Mouse (Mus musculus) liver, postnatal 0 days (tissue): Measurements from ENCODE around the gene Tfrc. TPM values are rescaled to one million over a fixed set of nuclear protein-coding genes. Genes with fewer than 3 reads are reported as not detected.

Experiments used
- ATAC-seq: fragments of 200-750 bp; cut with Nextera tagmentation; 2 replicates; pipeline ENCODE4 v1.8.0; 2017; ENCODE audit warnings: mild to moderate bottlenecking, moderate library complexity
- DNase-seq: peaks from one replicate; pipeline ENCODE4 v3.0.0-alpha.2; 2016
- H3K27ac ChIP-seq: fragments of 300-500 bp; sonication (generic); 2 replicates; pipeline ENCODE4 v1.5.1; 2014; ENCODE audit warnings: antibody characterized with exemption, moderate library complexity, mild to moderate bottlenecking, low read depth
- H3K27me3 ChIP-seq: fragments of 300-500 bp; sonication (generic); 2 replicates; pipeline ENCODE4 v1.6.1; 2014; ENCODE audit warnings: low read length, control low read depth, mixed read lengths; ENCODE audit not compliant: insufficient read depth
- H3K36me3 ChIP-seq: fragments of 300-500 bp; sonication (generic); replicated peaks from 2 replicates; pipeline ENCODE4 v1.6.1; 2014; ENCODE audit warnings: mild to moderate bottlenecking, control low read depth, low read length, moderate library complexity, mixed read lengths; ENCODE audit not compliant: insufficient read depth
- H3K4me1 ChIP-seq: fragments of 300-500 bp; sonication (generic); 2 replicates; pipeline ENCODE4 v1.6.1; 2014; ENCODE audit warnings: antibody characterized with exemption, mild to moderate bottlenecking, control low read depth; ENCODE audit not compliant: insufficient read depth
- H3K4me2 ChIP-seq: fragments of 300-500 bp; sonication (generic); 2 replicates; pipeline ENCODE4 v1.6.1; 2014; ENCODE audit warnings: low read depth, mild to moderate bottlenecking, low read length, moderate library complexity, mixed read lengths
- H3K4me3 ChIP-seq: fragments of 300-500 bp; sonication (generic); 2 replicates; pipeline ENCODE4 v1.5.1; 2014; ENCODE audit warnings: low read depth, low read length
- H3K9ac ChIP-seq: fragments of 300-500 bp; sonication (generic); replicated peaks from 2 replicates; pipeline ENCODE4 v1.6.1; 2014; ENCODE audit warnings: mild to moderate bottlenecking, moderate library complexity
- H3K9me3 ChIP-seq: fragments of 300-500 bp; sonication (generic); 2 replicates; pipeline ENCODE4 v1.6.1; 2016; ENCODE audit warnings: mild to moderate bottlenecking, control low read depth, low read length, mixed read lengths
- CTCF ChIP-seq: sonication (generic); IDR thresholded peaks from 2 replicates; pipeline ENCODE4 v1.5.1; 2016; ENCODE audit warnings: antibody characterized with exemption, low read depth
- EP300 ChIP-seq: IDR thresholded peaks from 2 replicates; pipeline ENCODE4 v1.6.1; 2016; ENCODE audit warnings: antibody characterized with exemption, low read depth, mild to moderate bottlenecking
- WGBS: fragments of 180-500 bp; shearing (Covaris S2); extraction: QIAGEN DNeasy Blood & Tissue Kit; methylation state at CpG from one replicate; pipeline ENCODE4 v1.1.7; 2014; ENCODE audit not compliant: insufficient replicate concordance; 5-methylcytosine and 5-hydroxymethylcytosine counted together
- polyA plus RNA-seq: library from polyadenylated mRNA; unstranded; fragments of >200 nt; fragmentation: Nextera tagmentation; extraction: Ambion mirVana; gene quantifications from 2 replicates; pipeline ENCODE4 v1.2.1, GENCODE M21; 2015

Gene Tfrc
- polyA plus RNA-seq, 1 experiment from 2014 or later = 103 TPM

GRCm38 (mm10) chr16:32650461-32650860 lies 41.7 kb downstream of the Tfrc start:
- H3K9me3 ChIP-seq = no peaks in the 10 kb centered on the region
- H3K4me3 ChIP-seq = no peak overlapping the region
- H3K4me2 ChIP-seq = peak overlapping the region; percentile 43; the same call in 1 of the 2 replicates
- H3K27me3 ChIP-seq = no peaks in the 10 kb centered on the region
- TF ChIP-seq EP300 (no peak), CTCF (no peak)
- peaks cover 7% of the 10 kb centered on the region for H3K4me1 ChIP-seq
- DNase-seq = no peak
- H3K36me3 ChIP-seq = no peaks in the 10 kb centered on the region
- H3K27ac ChIP-seq = peak overlapping the region; percentile 9; the same call in 1 of the 2 replicates
- ATAC-seq = no peak
- no peak overlapping the region for H3K9ac ChIP-seq

- H3K36me3 ChIP-seq = no peaks in the 10 kb centered on the region
- peak overlapping the region; percentile 9; the same call in 1 of the 2 replicates for H3K27ac ChIP-seq
- H3K9me3 ChIP-seq = no peaks in the 10 kb centered on the region
- WGBS = 34% methylated on average over 5 of the region's 5 CpGs
- TF ChIP-seq EP300 (no peak), CTCF (no peak)
- DNase-seq (peak; percentile 20), ATAC-seq (peak; percentile 67; the same call in 1 of the 2 replicates)
- peak overlapping the region; percentile 43 for H3K4me2 ChIP-seq
- no peaks in the 10 kb centered on the region for H3K27me3 ChIP-seq
- no peak overlapping the region for H3K4me3 ChIP-seq
- H3K9ac ChIP-seq = no peak overlapping the region
- peaks cover under 1% of the 10 kb centered on the region for H3K4me1 ChIP-seq
Observed at GRCm38 (mm10) chr16:32650974-32651618, 42.4 kb downstream of the Tfrc start.

DNA sequence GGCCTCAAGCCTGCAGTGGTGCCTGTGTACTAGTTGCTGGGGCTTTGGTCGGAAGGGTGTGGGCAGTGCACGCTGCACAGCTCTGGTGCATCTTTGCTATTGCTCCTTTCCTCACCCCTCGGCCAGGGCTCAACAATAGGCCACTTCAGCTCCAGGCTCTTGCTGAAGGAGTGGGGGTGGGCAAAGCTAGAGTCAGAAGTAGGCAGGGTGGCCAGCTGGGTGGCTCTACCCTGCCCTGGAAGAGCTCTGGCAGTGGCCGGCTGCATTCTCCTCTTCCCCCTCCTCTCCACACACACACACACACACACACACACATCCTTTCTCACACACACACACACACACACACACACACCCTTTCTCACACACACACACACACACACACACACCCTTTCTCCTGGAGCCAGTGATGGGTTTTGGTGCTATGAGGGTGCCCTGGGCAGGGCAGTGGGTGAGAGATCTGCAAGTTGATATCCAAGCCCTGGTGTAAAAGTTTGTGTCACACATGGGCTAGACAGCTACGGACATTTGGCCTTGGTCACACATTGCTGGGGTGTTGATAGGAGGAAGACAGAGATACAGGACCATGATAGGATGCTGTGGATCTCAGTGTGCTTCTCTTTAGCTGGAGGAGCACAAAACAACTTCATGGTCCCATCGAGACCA lies 45.5 kb downstream of the Tfrc start:
- 81% methylated on average over 6 of the region's 6 CpGs for WGBS
- no peak overlapping the region for H3K9ac ChIP-seq
- DNase-seq (no peak), ATAC-seq (no peak)
- no peak overlapping the region for H3K4me3 ChIP-seq
- H3K36me3 ChIP-seq = no peaks in the 10 kb centered on the region
- peaks cover 16% of the 10 kb centered on the region for H3K4me1 ChIP-seq
- no peaks in the 10 kb centered on the region for H3K27me3 ChIP-seq
- H3K4me2 ChIP-seq = no peak overlapping the region
- H3K27ac ChIP-seq = no peak overlapping the region
- no peaks in the 10 kb centered on the region for H3K9me3 ChIP-seq
- no peak for TF ChIP-seq CTCF
- TF ChIP-seq EP300 = no peak

DNA sequence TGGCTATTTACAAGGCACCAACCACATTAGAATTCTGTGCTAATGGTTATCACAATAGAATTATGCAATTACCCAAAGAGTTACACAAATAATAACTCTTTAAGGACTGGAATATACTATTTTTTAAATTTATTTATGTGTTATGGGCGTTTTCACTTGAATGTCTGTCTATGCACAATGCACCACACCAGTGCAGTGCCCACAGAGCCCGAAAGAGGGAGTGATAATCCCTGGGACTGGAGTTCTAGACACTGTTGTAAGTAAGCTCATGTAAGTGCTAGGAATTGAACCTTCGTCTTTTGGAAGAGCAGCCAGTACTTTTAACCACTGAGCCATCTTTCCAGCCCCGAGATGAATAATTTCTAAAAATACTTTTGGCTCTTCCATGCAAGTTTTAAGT lies 46.8 kb downstream of the Tfrc start:
- Histone ChIP-seq H3K36me3 (no peaks in the 10 kb centered on the region), H3K27me3 (no peaks in the 10 kb centered on the region), H3K4me1 (peaks cover 30% of the 10 kb centered on the region), H3K27ac (no peak overlapping the region), H3K9me3 (no peaks in the 10 kb centered on the region), H3K4me2 (no peak overlapping the region), H3K4me3 (no peak overlapping the region), H3K9ac (no peak overlapping the region)
- DNase-seq (no peak), ATAC-seq (no peak)
- TF ChIP-seq EP300 = no peak
- peak; percentile 24 for TF ChIP-seq CTCF
- 85% methylated on average over 4 of the region's 4 CpGs for WGBS

DNA sequence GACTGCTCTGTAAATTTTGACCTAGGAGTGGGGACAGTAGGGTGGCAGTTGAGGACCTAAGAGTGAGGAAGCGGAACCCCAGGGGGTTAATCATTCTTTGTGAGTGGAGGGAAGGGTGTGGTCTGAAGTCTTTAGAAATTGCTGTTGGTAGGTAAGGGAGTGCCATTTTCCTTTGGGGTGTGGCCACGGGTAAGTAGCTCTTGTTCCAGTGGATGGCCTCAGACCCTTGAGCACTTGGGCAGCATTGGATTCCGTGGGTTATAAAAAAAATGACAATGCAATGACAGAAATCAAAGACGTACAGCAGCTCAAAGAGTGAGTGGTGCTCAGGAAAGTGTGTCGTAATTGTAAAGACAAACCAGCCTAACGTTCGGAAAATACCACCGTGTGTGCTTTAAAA lies 47.6 kb downstream of the Tfrc start:
- Histone ChIP-seq H3K36me3 (no peaks in the 10 kb centered on the region), H3K9ac (no peak overlapping the region), H3K4me3 (no peak overlapping the region), H3K4me1 (peaks cover 38% of the 10 kb centered on the region), H3K4me2 (no peak overlapping the region), H3K27me3 (no peaks in the 10 kb centered on the region), H3K27ac (no peak overlapping the region), H3K9me3 (no peaks in the 10 kb centered on the region)
- no peak for DNase-seq
- no peak for ATAC-seq
- WGBS = 59% methylated on average over 8 of the region's 8 CpGs
- TF ChIP-seq EP300 (no peak), CTCF (no peak)

GRCm38 (mm10) chr16:32656794-32657193 lies 48.1 kb downstream of the Tfrc start:
- no peaks in the 10 kb centered on the region for H3K36me3 ChIP-seq
- no peak overlapping the region for H3K4me2 ChIP-seq
- ATAC-seq (no peak), DNase-seq (no peak)
- H3K27ac ChIP-seq = no peak overlapping the region
- 67% methylated on average over 8 of the region's 8 CpGs for WGBS
- H3K27me3 ChIP-seq = no peaks in the 10 kb centered on the region
- H3K9me3 ChIP-seq = no peaks in the 10 kb centered on the region
- peaks cover 42% of the 10 kb centered on the region for H3K4me1 ChIP-seq
- TF ChIP-seq CTCF (no peak), EP300 (no peak)
- H3K4me3 ChIP-seq = no peak overlapping the region
- H3K9ac ChIP-seq = no peak overlapping the region
